Mouse (Mus musculus) liver, postnatal 0 days (tissue): ENCODE results near the gene Gm17428.

Source experiments
- CTCF ChIP-seq: sonication (generic); IDR thresholded peaks from 2 replicates; pipeline ENCODE4 v1.5.1; 2016; ENCODE audit warnings: antibody characterized with exemption, low read depth
- EP300 ChIP-seq: IDR thresholded peaks from 2 replicates; pipeline ENCODE4 v1.6.1; 2016; ENCODE audit warnings: antibody characterized with exemption, low read depth, mild to moderate bottlenecking

- TF ChIP-seq EP300 (no peak), CTCF (no peak)
Measured at GRCm38 (mm10) chr14:54961487-54961886, 15.2 kb upstream of the Gm17428 start.
